Mouse (Mus musculus) megakaryocyte-erythroid progenitor cell, adult 5-6 weeks (primary cell): ENCODE measurements around the gene Egr2. TPM values are rescaled to one million over a fixed set of nuclear protein-coding genes. Genes with fewer than 3 reads are reported as not detected.
A peak's percentile ranks its signal among the peaks of the same experiment; 100 is the strongest.

Experiments
- ATAC-seq: replicated peaks from 2 replicates; pipeline ENCODE4 v1.8.0; 2016; ENCODE audit warnings: mild to moderate bottlenecking, inconsistent platforms; ENCODE audit not compliant: severe bottlenecking, poor library complexity, low FRiP score, low TSS enrichment
- total RNA-seq, 2 experiments: library from RNA; stranded (forward) in 1 of 2; stranded (reverse) in 1 of 2; fragments of 200-1000, 215-1000 nt in 1 of 2; fragments of >200 nt in 1 of 2; fragmentation: Nextera tagmentation in 1 of 2; gene quantifications; 2 replicates each; pipeline ENCODE4 v1.2.3; 2014 to 2017

Egr2 gene
- total RNA-seq, 2 experiments from 2014 or later: 18.5 TPM; not detected in 1

- peak; percentile 87 for ATAC-seq
These were observed 2.1 kb downstream of the Egr2 start for GRCm38 (mm10) chr10:67537151-67537994.

GRCm38 (mm10) chr10:67538106-67538505 lies 2.8 kb downstream of the Egr2 start:
- ATAC-seq: no peak

GRCm38 (mm10) chr10:67538585-67539400 lies 3.5 kb downstream of the Egr2 start:
- no peak for ATAC-seq

- ATAC-seq: no peak
These were observed 4.1 kb downstream of the Egr2 start for GRCm38 (mm10) chr10:67539401-67539730.

- no peak for ATAC-seq
These were observed 5.3 kb downstream of the Egr2 start for GRCm38 (mm10) chr10:67540591-67540990.

- peak; percentile 7; the same call in 1 of the 2 replicates for ATAC-seq
These were observed 12.6 kb downstream of the Egr2 start for GRCm38 (mm10) chr10:67547850-67548260.

- ATAC-seq: no peak
These were observed 13.1 kb downstream of the Egr2 start for GRCm38 (mm10) chr10:67548261-67548854.

- peak; percentile 90 for ATAC-seq
These were observed 13.8 kb downstream of the Egr2 start, which contains the start of gene Ado for GRCm38 (mm10) chr10:67548877-67549731. TSS of gene Ado (minus strand) at chr10:67548955.

GRCm38 (mm10) chr10:67558053-67558452 lies 22.8 kb downstream of the Egr2 start:
- no peak for ATAC-seq

GRCm38 (mm10) chr10:67559765-67560394 lies 24.6 kb downstream of the Egr2 start:
- ATAC-seq: no peak

GRCm38 (mm10) chr10:67561185-67561584 lies 25.9 kb downstream of the Egr2 start:
- no peak for ATAC-seq

- ATAC-seq: no peak
These were observed 29.2 kb downstream of the Egr2 start for GRCm38 (mm10) chr10:67564509-67564908.

- ATAC-seq: peak; percentile 77
These were observed 30.8 kb downstream of the Egr2 start for GRCm38 (mm10) chr10:67566104-67566503.

GRCm38 (mm10) chr10:67569539-67569938 lies 34.3 kb downstream of the Egr2 start:
- no peak for ATAC-seq

- no peak for ATAC-seq
These were observed 36.2 kb downstream of the Egr2 start for GRCm38 (mm10) chr10:67571443-67571842.

- no peak for ATAC-seq
These were observed 38.0 kb downstream of the Egr2 start for GRCm38 (mm10) chr10:67573310-67573709.

- ATAC-seq: no peak
These were observed 44.6 kb downstream of the Egr2 start for GRCm38 (mm10) chr10:67579830-67580229.

- no peak for ATAC-seq
These were observed 46.5 kb downstream of the Egr2 start for GRCm38 (mm10) chr10:67581698-67582285.
